Mouse (Mus musculus) lung, adult 18-20 months (tissue): ENCODE results near the gene Ripply2.
A peak's percentile ranks its signal among the peaks of the same experiment; 100 is the strongest.

Experiments
- DNase-seq, 2 experiments: peaks; one replicate each; pipeline ENCODE4 v3.0.0; 2022; ENCODE audit warnings: mixed read lengths in 2 of 2

The Ripply2 gene

GRCm38 (mm10) chr9:87027423-87028084, 12.2 kb downstream of the Ripply2 start:
- peak; percentile 26 to 33 for DNase-seq

GRCm38 (mm10) chr9:87032196-87032595, 16.9 kb downstream of the Ripply2 start:
- no peak for DNase-seq

- no peak for DNase-seq
Measured at GRCm38 (mm10) chr9:87034831-87035580, 19.7 kb downstream of the Ripply2 start.

- DNase-seq, result peak in 1 of 2 experiments; percentile 25
Measured at GRCm38 (mm10) chr9:87049425-87049824, 34.1 kb downstream of the Ripply2 start.

- DNase-seq, result no peak
Measured at GRCm38 (mm10) chr9:87055547-87056235, 40.4 kb downstream of the Ripply2 start.

- no peak for DNase-seq
Measured at GRCm38 (mm10) chr9:87062337-87062736, 47.0 kb downstream of the Ripply2 start.

- no peak for DNase-seq
Measured at GRCm38 (mm10) chr9:87068160-87068559, 52.8 kb downstream of the Ripply2 start.
